Mouse (Mus musculus): ENCODE measurements around the gene Pepd. TPM values are rescaled to one million over a fixed set of nuclear protein-coding genes. Genes with fewer than 3 reads are reported as not detected.

Pepd gene
- total RNA-seq, 2 experiments from 2014 or later: 56.6 to 58.9 TPM

- no peak for DNase-seq
Measured at GRCm38 (mm10) chr7:35027801-35028420, 115.7 kb downstream of the Pepd start.

- DNase-seq: no peak
Measured at GRCm38 (mm10) chr7:35028559-35028958, 116.4 kb downstream of the Pepd start.

GRCm38 (mm10) chr7:35029228-35029627 lies 117.0 kb downstream of the Pepd start:
- DNase-seq: no peak

DNA sequence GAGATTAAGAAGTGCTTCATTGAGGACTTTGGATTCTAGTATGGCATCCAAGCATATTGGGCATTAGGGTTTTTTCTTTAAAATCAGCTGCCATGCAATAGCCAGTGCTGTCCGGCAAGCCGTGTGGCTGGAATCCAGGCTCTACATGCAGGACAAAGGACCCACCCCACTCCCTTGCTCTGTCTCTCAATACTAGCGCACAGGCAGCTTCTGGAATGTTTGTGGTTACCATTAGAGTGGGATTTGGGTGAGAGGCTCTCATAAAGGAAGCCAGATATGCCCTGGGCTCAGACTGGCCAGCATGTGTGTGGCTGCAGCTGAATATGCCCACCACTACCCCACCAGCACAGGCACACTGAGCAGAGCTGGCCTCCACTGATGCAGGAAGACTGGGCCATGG lies 117.5 kb downstream of the Pepd start:
- DNase-seq: no peak

- no peak for DNase-seq
Measured at GRCm38 (mm10) chr7:35030567-35030966, 118.4 kb downstream of the Pepd start.

GRCm38 (mm10) chr7:35035141-35035553 lies 123.0 kb downstream of the Pepd start:
- DNase-seq: peak; percentile 41

GRCm38 (mm10) chr7:35035565-35035964 lies 123.4 kb downstream of the Pepd start:
- no peak for DNase-seq

DNA sequence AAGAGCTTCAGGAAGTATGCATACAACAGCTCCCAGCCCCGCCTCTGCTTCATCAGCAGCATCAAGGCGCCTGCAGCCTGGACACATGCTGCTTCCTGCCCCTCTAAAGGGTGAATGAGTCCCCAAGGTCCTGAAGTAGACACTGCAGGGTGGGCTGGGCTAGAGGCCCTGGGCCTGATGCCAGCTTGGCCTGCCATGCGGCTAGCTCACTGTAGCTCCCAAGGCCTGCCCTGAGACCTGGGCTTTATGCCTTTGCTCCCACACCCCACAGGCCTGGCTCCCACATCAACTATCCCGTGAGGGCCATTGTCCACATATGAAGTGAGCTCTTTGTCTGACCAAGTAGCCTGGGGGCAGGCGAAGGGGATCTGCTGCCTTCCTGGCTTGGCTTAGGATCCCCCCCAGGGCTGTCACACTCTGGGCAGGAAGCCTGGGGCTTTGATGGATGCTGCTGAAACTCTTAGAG lies 124.1 kb downstream of the Pepd start:
- peak; percentile 75 for DNase-seq

DNA sequence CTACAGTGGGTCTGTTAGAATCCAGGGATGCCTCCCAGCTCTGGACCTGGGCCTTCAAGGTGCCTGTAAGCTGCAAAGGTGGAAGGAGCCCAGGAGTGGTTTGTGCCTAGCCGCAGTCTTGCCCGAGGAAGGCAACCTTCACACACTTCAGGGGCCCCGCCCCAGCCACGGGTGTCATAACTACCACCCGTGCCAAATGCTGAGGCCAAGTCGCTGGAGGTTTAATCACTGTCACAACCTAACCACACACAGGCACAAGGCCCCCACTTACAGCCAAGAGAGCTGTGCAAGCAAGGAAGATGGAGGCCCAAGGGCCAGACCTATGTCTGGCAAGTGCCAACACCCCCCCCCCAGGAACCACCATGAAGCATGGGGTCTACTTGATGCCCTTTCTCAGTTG lies 125.2 kb downstream of the Pepd start:
- DNase-seq: peak; percentile 67

DNA sequence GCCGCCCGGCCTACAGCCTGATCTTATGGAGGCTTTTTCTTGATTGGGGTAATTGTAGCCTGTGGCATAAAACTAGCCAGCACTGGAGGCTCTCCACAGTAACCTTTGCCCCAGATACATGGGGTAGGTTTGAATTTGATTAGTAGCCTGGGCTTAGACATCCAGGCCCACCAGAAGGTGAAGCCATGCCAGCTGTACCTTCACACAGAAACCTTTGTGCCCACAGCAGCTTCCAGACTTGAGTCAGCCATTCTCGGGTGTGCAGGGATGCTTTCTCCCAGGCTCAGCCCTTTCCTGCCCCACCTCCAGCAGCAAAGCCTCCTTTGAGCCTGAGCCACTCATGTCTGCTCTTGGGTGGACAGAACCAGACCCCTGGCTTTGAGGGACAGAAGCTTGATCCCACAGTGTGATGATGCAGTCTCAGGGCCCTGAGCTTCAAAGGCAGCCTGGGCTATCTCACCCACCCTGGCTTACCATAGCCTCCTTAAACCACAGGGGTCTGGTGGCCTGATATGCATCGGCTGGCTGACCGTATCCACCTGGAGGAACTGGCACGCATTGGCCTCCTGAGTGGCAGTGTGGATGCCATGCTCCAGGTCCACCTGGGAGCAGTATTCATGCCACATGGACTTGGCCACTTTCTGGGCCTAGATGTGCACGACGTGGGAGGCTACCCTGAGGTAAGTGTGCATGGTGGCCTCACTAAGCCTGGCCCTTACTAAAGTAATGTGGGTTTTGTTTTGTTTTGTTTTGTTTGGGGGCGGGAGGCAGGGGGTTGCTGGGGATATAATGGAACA lies 128.2 kb downstream of the Pepd start:
- DNase-seq: no peak

GRCm38 (mm10) chr7:35041286-35042208 lies 129.4 kb downstream of the Pepd start:
- peak; percentile 81 for DNase-seq

DNA sequence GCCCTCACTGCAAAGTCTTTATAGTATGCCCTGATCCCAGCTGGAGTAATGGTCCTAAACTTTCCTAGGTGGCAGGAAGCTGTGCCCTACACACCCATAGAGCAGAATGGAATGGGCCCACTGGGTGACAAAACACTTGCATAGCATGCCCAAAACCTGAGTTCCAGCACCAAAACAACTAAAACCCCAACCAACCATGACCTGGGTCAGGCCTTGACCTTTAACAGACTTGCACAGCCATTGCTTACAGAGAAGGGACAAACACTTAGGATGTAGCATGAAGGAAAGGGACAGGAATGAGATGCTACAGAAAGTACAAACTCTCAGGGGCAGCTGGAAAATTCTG lies 130.0 kb downstream of the Pepd start:
- no peak for DNase-seq

- peak; percentile 83 for DNase-seq
Measured at GRCm38 (mm10) chr7:35042759-35043217, 130.6 kb downstream of the Pepd start.

DNA sequence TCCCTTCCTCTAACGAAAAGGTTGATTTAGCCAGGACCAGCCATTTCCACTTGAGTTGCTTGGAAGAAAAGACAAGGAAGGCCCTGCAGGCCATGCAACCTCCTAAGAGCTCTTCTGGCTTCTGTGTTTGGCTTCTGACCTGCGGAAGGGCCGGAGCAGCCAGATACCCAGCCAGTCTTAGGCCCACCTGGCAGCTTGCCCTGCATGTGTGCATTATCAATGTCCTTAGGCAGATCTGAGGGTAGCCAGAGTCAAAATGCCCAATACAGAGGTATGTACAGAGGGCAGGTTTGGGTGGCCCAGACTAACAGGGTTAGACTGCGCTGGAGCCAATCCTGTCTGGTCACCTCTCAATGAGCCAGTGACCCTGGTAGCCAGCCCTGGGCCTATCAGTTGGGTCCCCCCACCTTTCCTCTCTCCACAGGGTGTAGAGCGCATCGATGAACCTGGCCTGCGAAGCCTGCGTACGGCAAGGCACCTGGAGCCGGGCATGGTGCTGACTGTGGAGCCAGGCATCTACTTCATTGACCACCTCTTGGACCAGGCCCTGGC lies 131.2 kb downstream of the Pepd start:
- DNase-seq: peak; percentile 42

- DNase-seq: peak; percentile 44
Measured at GRCm38 (mm10) chr7:35044719-35045118, 132.5 kb downstream of the Pepd start.

GRCm38 (mm10) chr7:35046091-35046490 lies 133.9 kb downstream of the Pepd start:
- DNase-seq: no peak

GRCm38 (mm10) chr7:35050540-35050939 lies 138.4 kb downstream of the Pepd start:
- DNase-seq: no peak

DNA sequence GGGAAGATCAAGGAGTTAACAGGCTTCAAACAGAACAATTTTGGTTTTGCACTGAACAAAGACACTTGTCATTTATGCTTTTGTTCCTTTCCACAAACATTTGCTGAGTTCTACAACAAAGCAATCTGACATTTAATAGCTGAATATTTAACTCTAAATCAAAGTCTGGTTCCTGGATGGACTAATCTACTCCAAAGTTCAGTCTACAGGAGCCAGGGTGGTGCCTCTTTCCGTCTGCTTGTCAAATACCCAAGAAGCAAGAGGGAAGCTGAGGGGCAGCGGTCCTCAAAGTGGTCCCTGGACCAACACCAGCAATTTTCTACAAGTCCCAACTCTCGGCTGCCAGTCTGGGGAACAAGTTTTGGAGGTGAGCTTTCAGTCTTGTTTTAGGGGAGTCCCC lies 141.0 kb downstream of the Pepd start:
- DNase-seq: no peak

GRCm38 (mm10) chr7:35054286-35054685 lies 142.1 kb downstream of the Pepd start:
- no peak for DNase-seq

DNA sequence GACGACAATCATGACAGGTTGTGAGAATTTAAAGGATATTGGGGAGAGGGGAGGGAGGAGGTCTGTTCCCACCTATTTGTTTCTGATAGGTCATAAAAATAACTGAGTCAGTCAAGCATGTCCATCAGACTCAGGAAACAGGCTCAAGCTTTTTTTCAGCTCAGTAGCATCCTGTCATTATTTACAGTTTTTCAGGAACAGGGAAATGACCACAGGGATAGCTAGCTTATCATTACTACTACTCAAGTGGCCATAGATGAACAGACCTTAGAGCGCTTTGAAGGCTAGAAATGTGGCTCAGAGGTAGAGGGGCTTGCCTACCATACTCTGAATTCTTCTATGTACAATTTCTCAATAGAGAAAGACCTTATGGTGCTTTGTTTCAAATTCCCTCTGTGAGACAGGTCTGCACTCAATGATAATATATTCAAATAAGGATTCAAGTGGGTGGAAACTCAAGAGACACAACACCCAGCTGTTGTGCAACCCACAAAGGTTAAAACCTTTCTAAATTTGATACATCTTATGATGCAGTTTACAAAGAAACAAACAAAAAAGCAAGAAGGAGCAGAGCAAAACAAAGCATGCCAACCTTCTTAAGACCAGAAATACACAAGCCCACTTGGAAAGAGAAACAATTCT lies 142.9 kb downstream of the Pepd start:
- no peak for DNase-seq

GRCm38 (mm10) chr7:35055619-35056435 lies 143.6 kb downstream of the Pepd start:
- no peak for DNase-seq
